Mouse (Mus musculus) stomach, embryonic 14.5 days (tissue): ENCODE results near the gene Abi3bp. TPM values are rescaled to one million over a fixed set of nuclear protein-coding genes. Genes with fewer than 3 reads are reported as not detected.

Experiments
- ATAC-seq: fragments of 200-750 bp; cut with Nextera tagmentation; 2 replicates; pipeline ENCODE4 v1.8.0; 2017; ENCODE audit warnings: low read depth, moderate TSS enrichment; ENCODE audit not compliant: insufficient number of reproducible peaks, insufficient read depth, low FRiP score
- H3K27ac ChIP-seq: fragments of 300-500 bp; sonication (generic); 2 replicates; pipeline ENCODE4 v1.5.1; 2014; ENCODE audit warnings: mild to moderate bottlenecking, low read length, moderate library complexity, mixed read lengths
- H3K27me3 ChIP-seq: fragments of 300-500 bp; sonication (generic); 2 replicates; pipeline ENCODE4 v1.6.1; 2014; ENCODE audit warnings: low read length, control low read depth, mixed read lengths; ENCODE audit not compliant: control insufficient read depth, insufficient read depth
- H3K36me3 ChIP-seq: fragments of 300-500 bp; sonication (generic); 2 replicates; pipeline ENCODE4 v1.6.1; 2014; ENCODE audit warnings: mild to moderate bottlenecking, control low read depth, low read length, moderate library complexity, mixed read lengths; ENCODE audit not compliant: control insufficient read depth, insufficient read depth
- H3K4me1 ChIP-seq: fragments of 300-500 bp; sonication (generic); 2 replicates; pipeline ENCODE4 v1.6.1; 2014; ENCODE audit warnings: low read length, control low read depth, mixed read lengths; ENCODE audit not compliant: control insufficient read depth, insufficient read depth
- H3K4me2 ChIP-seq: fragments of 300-500 bp; sonication (generic); replicated peaks from 2 replicates; pipeline ENCODE4 v1.6.1; 2014; ENCODE audit warnings: low read depth, low read length, control low read depth
- H3K4me3 ChIP-seq: fragments of 300-500 bp; sonication (generic); 2 replicates; pipeline ENCODE4 v1.5.1; 2014; ENCODE audit warnings: low read depth, low read length, control low read depth
- H3K9ac ChIP-seq: fragments of 300-500 bp; sonication (generic); replicated peaks from 2 replicates; pipeline ENCODE4 v1.6.1; 2014; ENCODE audit warnings: low read depth, mild to moderate bottlenecking, control low read depth, low read length, moderate library complexity, mixed read lengths
- H3K9me3 ChIP-seq: fragments of 300-500 bp; sonication (generic); 2 replicates; pipeline ENCODE4 v1.6.1; 2016; ENCODE audit warnings: low read depth, low read length, control low read depth; ENCODE audit not compliant: control insufficient read depth
- WGBS: fragments of 180-500 bp; shearing (Covaris S2); extraction: QIAGEN DNeasy Blood & Tissue Kit; methylation state at CpG from one replicate; pipeline ENCODE4 v1.1.7; 2014; 5-methylcytosine and 5-hydroxymethylcytosine counted together
- polyA plus RNA-seq: library from polyadenylated mRNA; unstranded; fragments of >200 nt; fragmentation: Nextera tagmentation; extraction: Ambion mirVana; gene quantifications from 2 replicates; pipeline ENCODE4 v1.2.1, GENCODE M21; 2014

Gene Abi3bp
- polyA plus RNA-seq, 1 experiment from 2014 or later: 45.4 TPM

GRCm38 (mm10) chr16:56611096-56611867 lies 133.6 kb downstream of the Abi3bp start:
- H3K4me2 ChIP-seq: no peak overlapping the region
- 75% methylated on average over 10 of the region's 10 CpGs for WGBS
- no peak overlapping the region for H3K27ac ChIP-seq
- no peak overlapping the region for H3K9ac ChIP-seq
- ATAC-seq: no peak
- H3K27me3 ChIP-seq: no peaks in the 10 kb centered on the region
- no peaks in the 10 kb centered on the region for H3K4me1 ChIP-seq
- no peaks in the 10 kb centered on the region for H3K9me3 ChIP-seq
- no peaks in the 10 kb centered on the region for H3K36me3 ChIP-seq
- H3K4me3 ChIP-seq: no peak overlapping the region

GRCm38 (mm10) chr16:56638544-56638943 lies 160.9 kb downstream of the Abi3bp start:
- Histone ChIP-seq H3K27me3 (no peaks in the 10 kb centered on the region), H3K4me3 (no peak overlapping the region), H3K4me1 (no peaks in the 10 kb centered on the region), H3K9ac (no peak overlapping the region), H3K27ac (no peak overlapping the region), H3K36me3 (no peaks in the 10 kb centered on the region), H3K4me2 (no peak overlapping the region), H3K9me3 (no peaks in the 10 kb centered on the region)
- no peak for ATAC-seq
- 87% methylated on average over 3 of the region's 3 CpGs for WGBS

DNA sequence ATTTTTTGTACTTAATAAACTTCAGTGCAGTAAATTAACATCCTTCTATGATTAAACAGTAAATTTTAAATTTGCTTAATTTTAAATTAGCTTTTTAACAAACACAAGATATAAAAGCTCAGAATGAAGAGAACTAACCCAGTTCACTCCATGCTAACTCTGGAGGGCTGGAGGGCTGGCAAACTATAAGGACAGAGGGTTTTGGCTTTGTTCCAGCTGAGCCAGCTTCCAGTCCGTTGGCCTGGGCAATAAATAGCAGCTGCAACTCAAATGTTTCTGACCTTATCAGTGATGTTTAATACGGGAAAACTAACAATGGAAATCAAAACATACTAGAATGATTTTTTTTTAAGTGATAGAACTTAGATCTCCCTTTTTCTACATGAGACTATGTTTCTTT lies 167.6 kb downstream of the Abi3bp start:
- H3K4me3 ChIP-seq: no peak overlapping the region
- no peak overlapping the region for H3K4me2 ChIP-seq
- no peak overlapping the region for H3K9ac ChIP-seq
- H3K4me1 ChIP-seq: no peaks in the 10 kb centered on the region
- ATAC-seq: no peak
- no peak overlapping the region for H3K27ac ChIP-seq
- H3K36me3 ChIP-seq: no peaks in the 10 kb centered on the region
- H3K9me3 ChIP-seq: no peaks in the 10 kb centered on the region
- WGBS: 6% methylated on average over 2 of the region's 2 CpGs
- H3K27me3 ChIP-seq: no peaks in the 10 kb centered on the region

- Histone ChIP-seq H3K27ac (no peak overlapping the region), H3K4me1 (no peaks in the 10 kb centered on the region), H3K4me3 (no peak overlapping the region), H3K4me2 (no peak overlapping the region), H3K9ac (no peak overlapping the region), H3K36me3 (no peaks in the 10 kb centered on the region), H3K27me3 (no peaks in the 10 kb centered on the region), H3K9me3 (no peaks in the 10 kb centered on the region)
- no peak for ATAC-seq
- WGBS: 63% methylated on average over 7 of the region's 7 CpGs
Observed at GRCm38 (mm10) chr16:56646382-56647172, 168.9 kb downstream of the Abi3bp start.

DNA sequence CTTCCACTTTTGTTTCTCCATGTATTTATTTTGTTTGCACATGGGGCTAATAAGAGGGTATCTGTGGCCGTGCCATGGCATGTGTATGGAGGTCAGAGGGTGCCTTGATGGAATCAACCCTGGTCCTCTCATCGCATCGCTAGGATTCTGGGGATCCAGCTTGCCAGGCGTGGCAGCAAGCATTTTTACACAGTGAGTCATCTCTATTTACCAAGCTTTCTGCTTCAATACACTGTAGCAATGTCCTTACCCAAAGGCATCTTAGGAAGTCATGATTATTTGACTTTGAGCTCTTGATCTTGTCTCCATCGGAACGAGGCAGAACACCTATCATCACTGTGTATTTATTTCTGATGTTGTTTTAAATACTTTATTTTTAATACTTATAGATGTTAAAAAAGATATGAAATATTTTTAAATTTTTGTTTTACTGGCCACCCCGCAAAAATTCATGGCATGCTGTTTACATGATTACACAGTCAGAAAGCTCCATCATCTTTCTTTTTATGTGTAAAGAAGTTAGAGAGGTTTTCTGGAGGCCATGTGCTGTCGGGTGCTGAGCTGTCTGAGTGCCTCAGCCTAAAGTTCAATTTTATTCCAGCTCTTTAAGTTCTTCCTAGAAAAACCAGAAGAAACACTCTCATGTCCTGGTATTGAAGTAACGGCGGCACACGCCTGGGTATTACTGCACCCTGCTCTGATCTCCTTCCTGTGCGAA lies 177.7 kb downstream of the Abi3bp start:
- WGBS: 78% methylated on average over 12 of the region's 12 CpGs
- H3K9ac ChIP-seq: no peak overlapping the region
- no peak overlapping the region for H3K4me3 ChIP-seq
- no peaks in the 10 kb centered on the region for H3K9me3 ChIP-seq
- no peaks in the 10 kb centered on the region for H3K27me3 ChIP-seq
- no peaks in the 10 kb centered on the region for H3K36me3 ChIP-seq
- H3K4me1 ChIP-seq: no peaks in the 10 kb centered on the region
- no peak overlapping the region for H3K27ac ChIP-seq
- ATAC-seq: no peak
- no peak overlapping the region for H3K4me2 ChIP-seq

GRCm38 (mm10) chr16:56658866-56659265 lies 181.2 kb downstream of the Abi3bp start:
- no peak overlapping the region for H3K4me3 ChIP-seq
- H3K4me1 ChIP-seq: 0 out of 2 replicates have a peak, but pooled peaks cover 2% of the 10 kb centered on the region
- H3K27me3 ChIP-seq: no peaks in the 10 kb centered on the region
- H3K9ac ChIP-seq: no peak overlapping the region
- no peak for ATAC-seq
- no peaks in the 10 kb centered on the region for H3K36me3 ChIP-seq
- no peak overlapping the region for H3K27ac ChIP-seq
- no peak overlapping the region for H3K4me2 ChIP-seq
- H3K9me3 ChIP-seq: no peaks in the 10 kb centered on the region

GRCm38 (mm10) chr16:56669520-56669919 lies 191.8 kb downstream of the Abi3bp start:
- H3K4me1 ChIP-seq: no peaks in the 10 kb centered on the region
- no peak for ATAC-seq
- H3K4me3 ChIP-seq: no peak overlapping the region
- H3K9me3 ChIP-seq: no peaks in the 10 kb centered on the region
- H3K27me3 ChIP-seq: no peaks in the 10 kb centered on the region
- H3K9ac ChIP-seq: no peak overlapping the region
- H3K27ac ChIP-seq: no peak overlapping the region
- H3K36me3 ChIP-seq: no peaks in the 10 kb centered on the region
- H3K4me2 ChIP-seq: no peak overlapping the region
- 68% methylated on average over 5 of the region's 5 CpGs for WGBS

DNA sequence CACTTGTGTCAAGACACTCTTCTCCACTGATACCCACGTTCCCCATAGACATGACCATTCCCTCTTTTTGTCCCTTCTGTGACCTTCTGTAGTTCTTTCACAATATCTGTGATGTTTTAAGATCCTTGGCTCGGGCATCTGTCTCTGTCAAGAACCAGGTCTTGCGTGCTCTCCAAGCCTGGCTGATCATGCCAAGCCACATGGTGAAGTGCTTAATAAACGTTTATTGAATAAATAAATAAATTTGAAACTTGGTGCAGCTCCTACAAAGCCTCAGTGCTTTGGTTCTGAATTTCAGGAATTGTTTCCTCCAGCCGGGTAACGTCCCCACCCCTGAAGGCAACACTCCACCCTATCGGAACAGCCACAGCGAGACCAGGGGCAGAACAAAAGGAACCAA lies 193.3 kb downstream of the Abi3bp start:
- Histone ChIP-seq H3K27me3 (no peaks in the 10 kb centered on the region), H3K9ac (no peak overlapping the region), H3K4me3 (no peak overlapping the region), H3K36me3 (no peaks in the 10 kb centered on the region), H3K9me3 (no peaks in the 10 kb centered on the region), H3K27ac (no peak overlapping the region), H3K4me1 (no peaks in the 10 kb centered on the region), H3K4me2 (no peak overlapping the region)
- ATAC-seq: no peak
- 75% methylated on average over 8 of the region's 8 CpGs for WGBS
